Mouse (Mus musculus) heart, embryonic 14.5 days (tissue): ENCODE data around the gene Fsd2. TPM values are rescaled to one million over a fixed set of nuclear protein-coding genes. Genes with fewer than 3 reads are reported as not detected.

Experiments
- ATAC-seq: fragments of 200-750 bp; cut with Nextera tagmentation; 2 replicates; pipeline ENCODE4 v1.8.0; 2017; ENCODE audit warnings: low read depth, moderate TSS enrichment; ENCODE audit not compliant: insufficient number of reproducible peaks, insufficient read depth, low FRiP score
- H3K27ac ChIP-seq, 2 experiments: fragments of 200-500 bp in 1 of 2; fragments of 300-500 bp in 1 of 2; sonication (generic) in 1 of 2; replicated peaks in 1 of 2; 2 replicates each; pipeline ENCODE4 v1.5.1; 2012 to 2014; ENCODE audit warnings: low read depth in 2 of 2, low read length in 2 of 2, control low read depth in 1 of 2, mild to moderate bottlenecking in 1 of 2, mixed read lengths in 1 of 2; ENCODE audit not compliant: control insufficient read depth in 1 of 2, insufficient read depth in 1 of 2
- H3K27me3 ChIP-seq: fragments of 300-500 bp; sonication (generic); 2 replicates; pipeline ENCODE4 v1.6.1; 2014; ENCODE audit warnings: mild to moderate bottlenecking, low read length, control low read depth; ENCODE audit not compliant: control insufficient read depth, insufficient read depth
- H3K36me3 ChIP-seq: fragments of 300-500 bp; sonication (generic); 2 replicates; pipeline ENCODE4 v1.6.1; 2014; ENCODE audit warnings: mild to moderate bottlenecking, control low read depth, low read length, mixed read lengths; ENCODE audit not compliant: control insufficient read depth, insufficient read depth
- H3K4me1 ChIP-seq, 2 experiments: fragments of 200-500 bp in 1 of 2; fragments of 300-500 bp in 1 of 2; sonication (generic) in 1 of 2; 2 replicates each; pipeline ENCODE4 v1.6.1; 2012 to 2014; ENCODE audit warnings: low read length in 2 of 2, control low read depth in 1 of 2, mixed read lengths in 1 of 2; ENCODE audit not compliant: control insufficient read depth in 2 of 2, insufficient read depth in 2 of 2
- H3K4me2 ChIP-seq: fragments of 300-500 bp; sonication (generic); 2 replicates; pipeline ENCODE4 v1.6.1; 2014; ENCODE audit warnings: mild to moderate bottlenecking, low read length
- H3K4me3 ChIP-seq, 2 experiments: fragments of 200-500 bp in 1 of 2; fragments of 300-500 bp in 1 of 2; sonication (generic) in 1 of 2; 2 replicates each; pipeline ENCODE4 v1.5.1; 2012 to 2014; ENCODE audit warnings: low read length in 2 of 2, mild to moderate bottlenecking in 2 of 2, control low read depth in 1 of 2, low read depth in 1 of 2, moderate library complexity in 1 of 2; ENCODE audit not compliant: control insufficient read depth in 1 of 2, insufficient read depth in 1 of 2
- H3K9ac ChIP-seq: fragments of 300-500 bp; sonication (generic); 2 replicates; pipeline ENCODE4 v1.6.1; 2014; ENCODE audit warnings: mild to moderate bottlenecking, low read length
- H3K9me3 ChIP-seq: fragments of 300-500 bp; sonication (generic); 2 replicates; pipeline ENCODE4 v1.6.1; 2016; ENCODE audit warnings: low read length, control low read depth; ENCODE audit not compliant: control insufficient read depth
- WGBS: fragments of 180-500 bp; shearing (Covaris S2); extraction: QIAGEN DNeasy Blood & Tissue Kit; methylation state at CpG from one replicate; pipeline ENCODE4 v1.1.7; 2014; 5-methylcytosine and 5-hydroxymethylcytosine counted together
- polyA plus RNA-seq: library from polyadenylated mRNA; unstranded; fragments of >200 nt; fragmentation: Nextera tagmentation; extraction: Ambion mirVana; gene quantifications from 2 replicates; pipeline ENCODE4 v1.2.1, GENCODE M21; 2014

The Fsd2 gene
- polyA plus RNA-seq, 1 experiment from 2014 or later = 60.6 TPM

DNA sequence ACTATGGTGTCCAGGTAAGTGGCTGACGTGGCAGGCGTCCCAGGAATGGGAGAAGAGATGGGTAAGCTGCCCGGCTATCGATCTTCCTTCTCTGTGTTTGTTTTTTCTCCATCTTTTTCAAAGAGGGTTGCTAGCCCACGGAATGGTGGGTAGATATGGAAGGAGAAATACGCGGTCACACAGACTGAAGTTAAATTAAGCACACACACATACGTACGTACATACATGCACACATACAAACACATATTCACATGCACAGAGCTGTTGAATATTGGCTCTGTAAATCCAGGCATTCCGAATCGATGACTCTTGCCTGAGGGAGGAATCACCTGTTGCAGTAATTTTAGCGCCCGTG is 43.1 kb downstream of the Fsd2 start:
- Histone ChIP-seq H3K9ac (peak overlapping the region; percentile 83), H3K4me1 (peaks cover 2 to 10% of the 10 kb centered on the region in 2 experiments), H3K4me3 (peak overlapping the region; percentile 66 to 87), H3K9me3 (0 out of 2 replicates have a peak, but pooled peaks cover 3% of the 10 kb centered on the region), H3K4me2 (peak overlapping the region; percentile 82), H3K36me3 (peaks cover 36% of the 10 kb centered on the region), H3K27ac (peak overlapping the region; percentile 81 to 83), H3K27me3 (no peaks in the 10 kb centered on the region)
- no peak for ATAC-seq
- WGBS = 7% methylated on average over 13 of the region's 13 CpGs

DNA sequence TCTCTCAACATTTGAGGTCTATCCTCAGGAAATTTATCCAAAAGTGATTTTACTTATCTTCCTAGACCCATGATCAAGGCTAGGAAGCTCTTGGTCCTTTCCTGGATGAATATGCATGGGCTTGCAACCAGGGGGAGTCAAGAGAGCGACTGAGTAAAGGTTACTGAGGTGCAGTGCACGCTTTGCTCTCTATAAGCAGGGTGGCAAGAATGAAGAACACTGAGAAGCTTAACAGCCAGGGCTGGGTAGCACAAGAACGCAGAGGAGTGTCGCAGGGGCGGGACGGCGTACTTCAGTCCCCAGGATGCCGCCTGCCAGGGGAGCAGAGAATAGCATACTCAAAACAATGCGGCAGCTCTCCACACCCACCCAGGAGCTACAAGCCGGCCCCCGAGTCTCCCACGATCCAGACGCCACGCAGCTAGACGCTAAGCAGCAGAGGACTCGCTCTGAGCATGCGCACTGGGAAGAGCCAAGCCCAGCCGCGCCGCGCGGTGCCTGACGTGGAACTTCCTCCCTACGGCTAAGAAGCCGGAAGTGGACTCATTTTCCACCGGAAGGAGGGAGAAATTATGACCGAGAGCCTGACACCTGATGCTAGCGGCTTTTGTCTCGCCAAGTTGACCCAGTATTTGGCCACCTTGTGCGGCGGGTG is 43.6 kb downstream of the Fsd2 start:
- H3K4me3 ChIP-seq = peak overlapping the region; percentile 66 to 87
- under 1% methylated on average over 31 of the region's 31 CpGs for WGBS
- H3K9ac ChIP-seq = peak overlapping the region; percentile 83
- 0 out of 2 replicates have a peak, but pooled peaks cover 3% of the 10 kb centered on the region for H3K9me3 ChIP-seq
- peaks cover 2 to 10% of the 10 kb centered on the region in 2 experiments for H3K4me1 ChIP-seq
- H3K27ac ChIP-seq = peak overlapping the region; percentile 83 to 95
- ATAC-seq = peak; percentile 91
- peaks cover 30% of the 10 kb centered on the region for H3K36me3 ChIP-seq
- no peaks in the 10 kb centered on the region for H3K27me3 ChIP-seq
- peak overlapping the region; percentile 82 for H3K4me2 ChIP-seq

DNA sequence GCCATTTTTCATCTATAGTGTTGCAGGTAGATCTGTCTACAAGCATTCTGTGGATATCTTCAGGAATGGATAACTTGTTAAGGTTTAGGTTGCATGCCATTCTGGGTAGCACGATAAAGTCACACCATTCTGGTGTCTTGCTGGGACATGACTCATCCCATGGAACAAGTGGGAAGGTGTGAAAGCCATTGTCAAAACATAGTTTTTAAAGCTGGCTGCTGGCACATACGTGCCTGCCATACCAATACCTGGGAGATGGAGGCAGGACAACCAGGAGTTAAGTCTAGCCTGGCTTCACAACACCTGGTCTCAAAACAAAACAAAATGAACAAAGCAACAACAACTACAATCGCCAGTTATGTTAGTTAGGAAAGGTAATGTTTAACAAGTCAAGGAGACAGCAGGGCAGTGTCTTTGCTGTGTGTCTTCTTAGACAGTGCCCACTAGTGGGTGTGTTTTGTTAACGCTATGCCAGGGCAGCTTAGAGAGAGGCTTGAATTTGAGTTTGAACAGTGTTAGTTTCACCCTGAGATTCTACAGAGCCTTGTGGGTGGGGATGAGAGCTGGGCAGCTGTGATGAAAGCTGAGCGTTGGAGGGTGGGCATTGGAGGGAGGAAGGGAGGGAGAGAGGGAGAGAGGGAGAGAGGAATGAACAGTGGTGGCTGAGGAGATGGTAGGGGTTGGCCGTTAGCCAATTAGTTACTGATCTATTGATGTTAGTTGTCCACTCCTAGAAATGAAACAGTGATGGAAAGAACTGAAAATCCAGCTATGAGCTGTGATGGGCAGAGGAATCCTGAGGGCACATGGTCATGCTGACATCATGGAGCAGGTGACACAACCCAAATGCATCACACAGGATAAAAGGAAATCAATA is 50.4 kb downstream of the Fsd2 start:
- no peaks in the 10 kb centered on the region for H3K4me1 ChIP-seq
- no peaks in the 10 kb centered on the region; the same call in 1 of the 2 replicates for H3K27me3 ChIP-seq
- ATAC-seq = no peak
- no peak overlapping the region for H3K4me2 ChIP-seq
- H3K9me3 ChIP-seq = 0 out of 2 replicates have a peak, but pooled peaks cover 3% of the 10 kb centered on the region
- no peaks in the 10 kb centered on the region for H3K36me3 ChIP-seq
- 67% methylated on average over 6 of the region's 6 CpGs for WGBS
- H3K4me3 ChIP-seq = no peak overlapping the region
- H3K27ac ChIP-seq = no peak overlapping the region
- no peak overlapping the region for H3K9ac ChIP-seq

DNA sequence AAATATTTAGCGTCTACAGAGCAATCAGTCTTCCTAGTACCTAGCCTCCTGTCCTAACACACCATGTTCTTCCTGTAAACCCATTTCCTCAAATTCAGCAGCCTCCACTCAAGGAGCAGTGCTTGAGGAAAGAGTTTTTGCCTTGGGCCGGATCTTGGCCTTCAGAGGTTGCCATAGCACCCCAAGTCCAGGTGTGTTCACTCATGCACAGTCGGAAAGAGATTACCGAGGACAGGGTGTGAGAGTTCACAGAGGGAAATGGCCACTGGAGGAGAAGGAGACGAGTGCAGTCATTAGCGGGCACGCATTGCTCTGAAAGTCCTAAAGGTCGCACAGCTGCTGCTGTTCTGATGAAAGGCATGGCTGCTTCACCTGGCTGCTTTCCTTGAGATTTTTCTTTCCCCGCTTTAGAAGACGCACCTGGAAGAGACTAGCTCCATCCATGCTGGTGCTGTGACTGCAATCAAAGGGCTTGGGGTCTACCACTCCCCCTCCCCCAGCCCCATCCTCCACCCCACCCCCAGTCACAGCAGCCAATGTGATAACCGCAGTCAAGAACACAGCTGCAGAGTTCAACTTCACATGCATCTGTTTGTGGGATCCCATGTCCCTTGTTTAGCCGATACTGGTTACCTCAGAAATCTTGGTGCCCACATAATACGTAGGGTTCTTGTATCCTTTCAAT is 51.7 kb downstream of the Fsd2 start:
- no peak overlapping the region for H3K9ac ChIP-seq
- no peak overlapping the region for H3K4me2 ChIP-seq
- no peaks in the 10 kb centered on the region for H3K4me1 ChIP-seq
- 0 out of 2 replicates have a peak, but pooled peaks cover 3% of the 10 kb centered on the region for H3K9me3 ChIP-seq
- H3K27me3 ChIP-seq = no peaks in the 10 kb centered on the region; the same call in 1 of the 2 replicates
- no peaks in the 10 kb centered on the region for H3K36me3 ChIP-seq
- no peak overlapping the region for H3K4me3 ChIP-seq
- WGBS = 43% methylated on average over 13 of the region's 13 CpGs
- ATAC-seq = no peak
- H3K27ac ChIP-seq = no peak overlapping the region

DNA sequence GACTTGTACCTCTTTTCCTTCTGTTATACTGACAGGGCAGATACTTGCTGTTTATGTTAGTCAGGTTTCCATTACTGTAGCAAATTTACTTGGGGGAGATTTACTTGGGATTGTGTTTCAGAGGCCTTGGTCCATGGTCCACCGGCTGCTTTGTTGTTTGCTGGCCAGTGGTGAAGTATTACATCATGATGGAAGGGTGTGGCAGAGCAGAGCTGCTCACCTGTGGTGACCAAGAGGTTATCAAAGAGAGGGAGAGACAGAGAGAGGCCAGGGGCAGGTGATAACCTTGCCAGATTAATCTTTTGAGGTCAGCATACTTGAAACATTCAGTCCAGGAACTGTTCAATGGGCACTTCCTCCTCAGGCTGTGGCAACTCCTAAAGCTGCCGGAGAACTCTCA is 65.7 kb downstream of the Fsd2 start:
- Histone ChIP-seq H3K27ac (no peak overlapping the region), H3K9me3 (no peaks in the 10 kb centered on the region), H3K4me2 (no peak overlapping the region), H3K27me3 (peaks cover 9% of the 10 kb centered on the region; the same call in 1 of the 2 replicates), H3K4me1 (no peaks in the 10 kb centered on the region), H3K4me3 (no peak overlapping the region), H3K36me3 (no peaks in the 10 kb centered on the region), H3K9ac (no peak overlapping the region)
- WGBS = 61% methylated on average over 2 of the region's 2 CpGs
- ATAC-seq = no peak

DNA sequence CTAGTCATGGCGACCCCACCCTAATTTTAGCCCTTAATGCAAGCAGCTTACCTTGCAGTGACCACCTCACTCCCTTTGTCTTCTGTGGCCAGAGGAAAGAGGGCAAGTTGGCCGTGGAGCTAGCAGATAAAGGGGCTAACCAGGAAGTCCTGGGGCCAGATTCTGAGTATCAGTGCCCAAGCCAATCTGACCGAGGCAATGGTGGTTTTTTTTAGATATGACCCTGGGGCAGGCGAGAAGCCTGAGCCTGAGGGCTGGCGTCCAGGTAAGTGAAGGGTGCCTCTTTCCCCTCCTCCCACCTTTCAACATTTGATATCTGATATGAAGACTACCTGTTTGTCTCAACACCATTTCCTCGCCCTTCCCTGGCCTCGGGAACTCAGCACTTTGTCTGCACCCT is 68.6 kb downstream of the Fsd2 start, which contains the start of gene BC048679:
BC048679 (minus strand) TSS at position 101 of the 400 bp plus-strand sequence.
- no peaks in the 10 kb centered on the region for H3K9me3 ChIP-seq
- ATAC-seq = no peak
- no peak within 1 kb of the TSS for H3K27ac ChIP-seq
- no peak within 1 kb of the TSS for H3K9ac ChIP-seq
- H3K4me2 ChIP-seq = no peak within 1 kb of the TSS
- H3K27me3 ChIP-seq = peaks cover 35% of the 10 kb centered on the region
- H3K4me3 ChIP-seq = no peak within 1 kb of the TSS
- 37% methylated on average over 7 of the region's 7 CpGs for WGBS
- no peaks in the 10 kb centered on the region for H3K36me3 ChIP-seq
- H3K4me1 ChIP-seq = peaks cover 3 to 5% of the 10 kb centered on the region in 2 experiments; a peak in 2 of 4 replicates

DNA sequence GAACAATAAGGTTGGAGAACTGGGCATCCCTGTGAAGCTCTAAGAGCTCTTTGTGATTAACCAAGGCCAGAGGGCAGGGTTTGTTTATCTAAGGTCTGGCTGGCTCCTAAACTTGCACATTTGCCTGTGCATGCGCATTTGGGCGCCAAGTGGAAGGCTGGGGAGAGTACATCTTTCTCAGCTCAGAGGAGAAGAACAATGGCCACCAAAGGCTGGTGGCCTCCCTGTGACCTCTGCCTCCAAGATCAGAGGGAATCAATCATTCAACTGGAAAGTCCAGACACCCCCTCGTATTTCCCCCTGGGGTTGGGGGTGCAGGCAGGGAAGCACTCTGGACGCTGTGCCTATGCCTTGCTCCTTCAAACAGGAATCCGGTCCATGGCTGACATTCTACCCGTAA is 69.6 kb downstream of the Fsd2 start:
- H3K27me3 ChIP-seq = peaks cover 45% of the 10 kb centered on the region

More for the DNA sequence above, 69.6 kb downstream of the Fsd2 start:
- Histone ChIP-seq H3K4me2 (no peak overlapping the region), H3K9ac (no peak overlapping the region), H3K36me3 (no peaks in the 10 kb centered on the region), H3K4me3 (no peak overlapping the region), H3K4me1 (peaks cover 3 to 5% of the 10 kb centered on the region in 2 experiments; a peak in 2 of 4 replicates), H3K27ac (no peak overlapping the region), H3K9me3 (no peaks in the 10 kb centered on the region)
- WGBS = 45% methylated on average over 6 of the region's 6 CpGs
- ATAC-seq = no peak
